Mouse (Mus musculus) c-Kit-negative CD71-positive TER-119-positive erythroid progenitor cells, embryonic 14.5 days (primary cell): ENCODE measurements around the gene Pcdh15.

ENCODE experiments used
- DNase-seq: peaks from one replicate; pipeline ENCODE4 v3.0.0-alpha.2; 2013; ENCODE audit warnings: low read depth, low spot score

Pcdh15 gene

GRCm38 (mm10) chr10:73821657-73822583 is 722.8 kb downstream of the Pcdh15 start:
- no peak for DNase-seq

- no peak for DNase-seq
These were observed 724.1 kb downstream of the Pcdh15 start for GRCm38 (mm10) chr10:73823214-73823613.

- DNase-seq: no peak
These were observed 727.2 kb downstream of the Pcdh15 start for GRCm38 (mm10) chr10:73826354-73826753.

DNA sequence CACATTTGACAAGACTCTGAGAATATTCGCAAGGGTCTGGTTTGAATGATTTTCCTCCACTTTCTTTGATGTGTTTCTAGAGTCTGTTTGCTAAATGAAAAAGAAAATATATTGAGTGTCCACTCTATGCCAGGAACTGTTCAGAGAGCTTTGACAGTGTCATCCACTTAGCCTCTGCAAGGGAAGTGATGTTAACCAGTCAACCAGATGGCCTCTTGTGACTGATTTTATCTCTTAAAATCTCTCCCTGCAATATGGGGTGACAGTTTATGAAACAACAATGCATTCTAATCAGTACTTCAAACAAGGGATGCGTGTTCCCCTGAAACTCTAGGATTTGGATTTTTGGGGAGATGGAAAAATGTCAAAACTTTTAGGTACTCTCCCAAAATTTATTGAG is 729.6 kb downstream of the Pcdh15 start:
- no peak for DNase-seq

DNA sequence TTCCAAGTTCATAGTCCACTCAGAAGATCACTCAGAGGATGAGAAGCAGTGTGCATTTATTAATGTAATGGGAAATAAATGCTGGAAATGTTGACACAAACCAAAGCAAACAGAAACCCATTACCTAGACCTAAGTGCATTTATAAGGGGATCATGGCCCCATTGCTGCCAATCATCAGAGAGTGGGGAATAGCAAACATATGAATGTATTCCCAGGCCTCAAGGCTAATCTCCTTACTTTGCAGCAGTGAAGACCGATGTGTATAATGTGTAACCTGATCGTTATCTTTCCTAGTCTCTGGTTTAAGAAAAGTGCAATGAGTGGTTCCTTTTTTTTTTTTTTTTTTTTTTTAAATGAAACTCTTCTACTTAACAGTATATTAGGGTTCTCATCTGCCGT is 745.9 kb downstream of the Pcdh15 start:
- no peak for DNase-seq

DNA sequence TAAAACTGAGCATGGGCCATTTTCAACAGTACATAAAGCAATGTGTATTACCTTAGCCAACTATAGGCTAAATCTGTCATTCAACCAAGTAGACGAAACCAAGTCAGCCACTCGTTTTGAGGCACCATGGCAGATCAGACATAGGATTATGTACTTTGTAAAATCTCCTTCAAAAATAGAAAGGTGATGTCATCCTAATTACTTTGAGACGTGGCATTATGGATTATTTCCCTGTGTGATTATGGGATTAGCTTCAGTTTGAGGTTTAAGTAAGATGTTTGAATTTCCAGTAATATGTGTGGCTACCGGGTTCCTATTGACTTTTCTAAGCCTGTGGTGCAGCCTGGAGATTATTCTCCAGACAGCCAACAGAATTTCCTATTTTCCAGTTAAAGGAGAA is 763.0 kb downstream of the Pcdh15 start:
- no peak for DNase-seq

- DNase-seq: no peak
These were observed 779.0 kb downstream of the Pcdh15 start for GRCm38 (mm10) chr10:73878055-73878728.

GRCm38 (mm10) chr10:73878729-73879067 is 779.6 kb downstream of the Pcdh15 start:
- DNase-seq: no peak

GRCm38 (mm10) chr10:73887771-73888170 is 788.6 kb downstream of the Pcdh15 start:
- DNase-seq: no peak

GRCm38 (mm10) chr10:73892251-73892650 is 793.1 kb downstream of the Pcdh15 start:
- no peak for DNase-seq

DNA sequence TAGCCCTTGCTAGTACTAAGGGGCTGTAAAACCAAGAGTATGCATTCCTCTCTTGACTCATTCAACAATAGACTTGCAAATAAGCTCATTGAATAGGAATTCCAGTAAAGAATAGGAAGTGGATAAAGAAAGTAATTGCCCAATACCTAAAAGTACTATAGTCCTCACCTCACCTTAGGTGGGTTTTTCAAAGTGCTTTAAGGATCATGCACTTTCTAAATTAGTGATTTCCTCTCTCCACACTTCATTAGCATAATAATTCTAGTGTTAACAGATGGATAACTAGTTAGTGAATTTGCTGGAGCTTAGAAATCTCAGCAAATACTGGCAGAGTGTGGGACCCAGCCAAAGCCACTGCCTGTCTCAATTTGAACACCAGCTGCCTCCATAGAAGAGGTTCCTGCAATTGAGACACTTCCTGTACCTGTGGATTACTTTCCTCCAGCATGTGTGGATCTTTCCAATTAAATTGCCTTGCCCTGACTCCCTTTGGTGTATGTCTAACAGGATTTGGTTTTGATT is 797.0 kb downstream of the Pcdh15 start:
- no peak for DNase-seq

GRCm38 (mm10) chr10:73899165-73899564 is 800.0 kb downstream of the Pcdh15 start:
- no peak for DNase-seq

DNA sequence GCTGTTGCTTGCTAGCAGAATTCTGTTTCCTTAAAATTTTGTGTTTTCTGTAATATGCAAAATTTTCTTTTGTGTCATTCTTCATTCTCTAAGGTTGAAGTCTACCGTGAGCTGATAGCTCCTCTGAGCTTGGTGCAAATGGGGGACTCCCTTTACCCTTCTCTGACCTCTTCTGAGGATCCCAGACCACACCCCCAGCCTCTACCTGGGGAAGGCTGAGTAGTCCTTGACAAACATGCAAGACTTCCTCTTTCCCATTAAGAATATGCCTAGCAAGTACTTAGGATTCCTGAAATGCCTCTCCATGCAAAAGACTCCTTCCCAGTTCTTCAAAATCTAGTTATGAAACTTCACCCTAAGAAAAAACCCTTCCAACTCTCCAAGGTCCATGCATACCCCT is 808.5 kb downstream of the Pcdh15 start:
- DNase-seq: no peak

GRCm38 (mm10) chr10:73908568-73908967 is 809.4 kb downstream of the Pcdh15 start:
- DNase-seq: no peak

GRCm38 (mm10) chr10:73915170-73915569 is 816.0 kb downstream of the Pcdh15 start:
- no peak for DNase-seq

DNA sequence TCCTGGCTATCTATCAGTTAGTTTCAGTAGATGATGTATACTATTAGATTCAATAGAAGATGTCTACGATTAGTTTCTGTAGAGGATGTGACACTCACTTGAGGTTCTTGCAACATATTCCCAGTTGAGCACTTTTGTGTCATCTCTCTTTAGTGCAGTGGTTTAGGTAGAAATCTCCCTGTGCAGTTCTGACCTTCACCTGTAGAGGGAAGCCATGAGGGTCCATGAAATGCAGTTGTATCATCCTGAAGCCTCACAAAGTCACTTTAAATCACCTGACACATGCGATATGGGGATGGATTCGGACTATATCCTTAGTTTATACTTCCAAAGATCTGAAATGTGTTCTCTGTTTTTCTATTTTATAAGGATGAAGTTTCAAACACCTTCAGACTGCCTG is 822.4 kb downstream of the Pcdh15 start:
- DNase-seq: no peak

- no peak for DNase-seq
These were observed 829.5 kb downstream of the Pcdh15 start for GRCm38 (mm10) chr10:73928672-73929071.

- no peak for DNase-seq
These were observed 830.6 kb downstream of the Pcdh15 start for GRCm38 (mm10) chr10:73929718-73930117.

DNA sequence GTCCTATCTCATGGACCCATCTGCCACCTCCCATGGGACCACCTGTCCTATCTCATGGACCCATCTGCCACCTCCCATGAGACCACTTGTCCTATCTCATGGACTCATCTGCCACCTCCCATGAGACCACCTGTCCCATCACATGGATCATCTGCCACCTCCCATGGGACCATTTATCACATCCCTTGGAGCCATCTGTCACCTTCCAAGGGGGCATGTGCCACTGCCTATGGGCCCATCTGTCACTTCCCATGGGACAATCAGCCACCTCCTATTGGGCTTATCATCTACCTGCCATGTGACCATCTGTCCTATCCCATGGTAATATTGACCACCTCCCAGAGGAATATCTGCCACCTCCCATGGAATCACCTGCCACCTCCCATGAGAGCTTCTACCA is 832.0 kb downstream of the Pcdh15 start:
- DNase-seq: no peak

DNA sequence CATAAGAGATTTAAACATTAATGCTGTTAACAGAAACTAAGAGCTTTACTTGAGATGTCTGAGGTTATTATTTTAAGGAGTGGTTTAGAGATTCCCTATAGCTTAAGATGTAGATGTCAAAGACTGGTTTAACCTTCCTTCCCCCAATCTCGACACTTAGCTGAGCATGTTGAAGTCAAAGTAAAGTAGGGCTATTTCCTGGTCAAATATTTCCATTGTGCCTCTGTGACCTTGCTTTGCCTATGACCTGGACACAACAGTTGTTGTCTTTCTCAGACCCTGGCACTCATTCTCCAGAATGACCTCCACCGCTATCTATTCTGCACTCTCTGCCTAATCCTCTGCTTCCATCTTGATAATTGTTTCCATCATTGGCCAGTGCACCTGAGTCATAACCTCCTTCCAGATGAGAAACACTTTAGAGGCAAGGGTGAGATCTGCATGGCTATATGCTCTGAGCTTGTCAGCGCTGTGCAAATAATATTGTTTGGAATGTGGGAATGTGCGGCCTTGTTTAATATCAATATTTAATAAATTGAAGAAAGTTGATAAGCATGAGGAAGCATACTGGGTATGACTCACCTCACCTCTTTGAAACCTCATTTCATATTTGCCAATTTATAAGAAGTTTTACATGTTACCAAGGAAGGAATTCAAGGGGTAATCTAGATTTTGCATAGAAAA is 833.0 kb downstream of the Pcdh15 start:
- DNase-seq: no peak

DNA sequence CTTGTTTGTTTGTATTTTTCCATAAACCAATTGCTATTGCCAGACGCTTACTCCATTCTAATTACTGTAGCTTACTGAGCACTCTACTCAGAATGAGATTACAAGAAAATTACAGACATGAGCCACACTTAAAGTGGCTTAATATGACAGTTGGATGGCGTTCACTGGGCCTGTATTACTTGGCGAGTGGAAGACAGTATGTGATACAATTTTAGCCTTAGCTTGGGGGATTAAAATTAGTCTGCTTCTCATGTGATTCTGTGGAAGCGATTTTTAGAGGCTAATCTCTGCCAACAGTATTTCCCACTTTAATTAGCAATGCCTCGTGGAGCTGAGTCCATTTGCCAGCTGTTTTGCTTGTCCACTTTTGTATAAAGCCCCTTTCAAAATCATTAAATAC is 837.0 kb downstream of the Pcdh15 start:
- DNase-seq: no peak

GRCm38 (mm10) chr10:73938989-73939388 is 839.8 kb downstream of the Pcdh15 start:
- DNase-seq: no peak
